Mouse (Mus musculus) embryo, embryonic 11.5 days (tissue): ENCODE data around the gene Gk5.
"Not testable (repeated sequence)": the region's sequence is repeated elsewhere in the genome, so short reads cannot be mapped to it uniquely, and the experiment has no call there.

ENCODE experiments used
- DNase-seq: peaks from one replicate; pipeline ENCODE4 v3.0.0-alpha.2; 2012; ENCODE audit warnings: low read depth, low spot score

The Gk5 gene

GRCm38 (mm10) chr9:96118861-96119772 is at the start of gene Gk5:
Gene Gk5 (plus strand): TSS chr9:96119362.
- peak; percentile 95 for DNase-seq

- no peak for DNase-seq
Observed at GRCm38 (mm10) chr9:96078752-96079315, 40.3 kb upstream of the Gk5 start.

GRCm38 (mm10) chr9:96085293-96085692 is 33.9 kb upstream of the Gk5 start:
- no peak for DNase-seq

DNA sequence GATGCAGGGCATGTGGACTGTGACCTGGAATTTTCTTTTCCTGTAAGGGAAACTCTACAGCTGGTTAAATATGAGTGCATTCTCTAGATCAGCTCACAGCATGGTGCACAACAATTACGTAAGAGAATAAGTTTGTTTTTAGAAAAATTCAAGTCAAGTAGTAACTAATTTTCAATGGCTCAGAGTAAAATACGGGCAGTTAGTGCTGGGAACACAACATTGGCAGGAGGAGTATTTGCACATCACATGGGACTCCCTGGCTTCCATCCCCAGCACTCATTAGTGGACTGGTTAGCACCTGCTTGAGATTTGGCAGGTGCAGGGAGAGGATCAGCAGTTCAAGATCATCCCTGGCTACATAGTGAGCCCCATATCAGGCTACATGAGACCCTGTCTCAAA is 31.5 kb upstream of the Gk5 start:
- no peak for DNase-seq

GRCm38 (mm10) chr9:96088456-96088855 is 30.7 kb upstream of the Gk5 start:
- DNase-seq, result not testable (repeated sequence)

- DNase-seq, result not testable (repeated sequence)
Observed at GRCm38 (mm10) chr9:96092637-96093036, 26.5 kb upstream of the Gk5 start.

- DNase-seq, result no peak
Observed at GRCm38 (mm10) chr9:96093221-96093620, 25.9 kb upstream of the Gk5 start.

DNA sequence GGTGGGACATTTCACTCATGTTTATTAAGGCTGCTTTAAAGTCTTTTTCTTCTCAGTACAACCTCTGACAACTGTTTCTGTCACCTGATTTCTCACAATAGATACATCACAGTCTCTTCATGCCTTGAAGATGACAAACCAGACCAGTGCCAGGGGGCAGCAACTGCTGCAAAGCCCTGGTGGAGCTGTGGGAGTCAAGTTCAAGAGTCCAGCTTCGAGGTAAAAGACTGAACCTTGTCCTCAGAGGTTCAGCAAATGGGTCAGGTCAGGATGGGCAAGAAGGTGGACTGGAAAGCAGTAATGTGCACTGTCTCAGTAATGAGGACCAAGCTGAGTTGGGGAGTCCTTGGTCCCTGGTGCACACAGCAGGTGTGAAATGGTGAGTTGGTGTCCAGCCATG is 24.8 kb upstream of the Gk5 start:
- no peak for DNase-seq

GRCm38 (mm10) chr9:96095192-96095591 is 24.0 kb upstream of the Gk5 start:
- DNase-seq, result no peak

DNA sequence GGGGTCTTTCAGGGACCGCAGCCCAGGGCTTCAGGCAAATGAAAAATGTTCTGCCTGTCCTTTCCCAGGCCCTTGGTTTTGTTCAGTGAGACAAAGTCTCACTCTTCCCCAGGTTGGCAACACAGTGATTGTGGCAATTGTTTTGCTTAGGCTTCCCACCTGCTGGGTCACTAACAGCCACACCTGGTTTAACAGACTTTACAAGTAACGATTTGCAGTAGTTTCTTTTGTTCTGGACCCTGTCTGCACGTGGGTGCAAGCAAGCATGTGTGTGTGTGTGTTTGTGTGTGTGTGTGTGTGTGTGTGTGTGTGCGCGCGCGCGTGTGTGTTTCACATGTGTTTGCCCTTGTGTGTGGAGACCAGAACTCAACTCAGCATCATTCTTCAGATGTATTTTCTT is 16.3 kb upstream of the Gk5 start:
- DNase-seq, result no peak

DNA sequence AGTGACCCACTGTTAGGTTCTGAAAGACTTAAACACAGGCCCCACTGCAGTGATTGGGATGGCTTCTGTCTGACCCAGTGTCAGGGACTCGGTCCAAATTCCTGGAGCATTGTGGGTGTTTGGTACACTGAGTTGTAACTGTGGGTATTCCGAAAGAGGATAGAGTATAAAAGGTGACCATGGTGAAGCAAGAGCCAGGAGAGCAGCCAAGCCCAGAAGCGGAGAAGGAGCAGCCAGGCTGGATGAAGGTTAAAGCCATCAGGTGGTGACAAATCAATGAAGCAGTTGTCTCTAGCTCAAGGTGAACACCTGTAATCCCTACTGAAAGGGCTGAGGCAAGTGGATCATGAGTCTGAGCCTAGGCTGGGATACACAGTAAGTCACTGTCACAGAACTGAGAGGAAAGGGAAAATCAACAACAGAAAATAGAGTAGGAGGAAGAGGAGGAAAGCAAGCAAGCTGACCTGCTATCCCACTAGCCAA is 6.2 kb upstream of the Gk5 start:
- DNase-seq, result no peak

DNA sequence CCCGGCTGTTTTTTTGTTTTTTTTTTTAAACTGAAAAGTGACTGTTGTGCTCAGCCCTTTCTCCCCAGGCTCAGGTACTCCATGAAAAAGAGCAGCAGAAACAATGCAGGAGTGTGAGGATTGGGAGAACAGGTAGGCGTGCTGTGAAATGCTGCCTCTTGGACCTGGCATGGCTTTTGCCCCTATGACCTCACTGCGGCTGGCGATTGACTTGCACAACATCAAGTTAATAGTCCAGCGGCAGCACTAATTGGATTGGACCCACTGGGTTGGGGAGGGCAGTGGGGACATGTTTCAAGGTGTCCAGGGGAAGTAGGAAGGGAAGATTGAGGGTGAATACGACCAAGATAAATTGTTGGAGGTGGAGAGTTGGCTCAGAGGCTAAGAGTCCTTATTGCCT is 2.4 kb upstream of the Gk5 start:
- no peak for DNase-seq

DNA sequence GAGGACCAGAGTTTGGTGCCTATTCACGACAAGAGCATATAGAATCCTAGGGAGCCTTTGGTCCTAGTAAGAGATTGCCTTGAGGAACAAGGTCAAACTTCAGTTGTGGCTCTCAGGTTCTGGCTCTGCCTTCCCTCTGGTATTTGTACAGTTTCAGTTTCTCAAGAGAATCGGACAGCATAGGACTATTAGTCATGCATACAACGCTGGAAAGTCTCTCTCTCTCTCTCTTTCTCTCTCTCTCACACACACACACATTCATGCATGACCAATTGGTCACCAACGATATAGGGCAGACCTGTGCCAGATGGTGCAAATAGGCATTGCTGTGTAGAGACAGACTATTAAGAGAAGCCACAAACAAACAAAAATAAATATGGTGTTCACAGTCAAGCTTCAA is 946 bp upstream of the Gk5 start:
- no peak for DNase-seq

- no peak for DNase-seq
Observed at GRCm38 (mm10) chr9:96127972-96128371, 8.8 kb downstream of the Gk5 start.

GRCm38 (mm10) chr9:96132956-96133603 is 13.9 kb downstream of the Gk5 start:
- no peak for DNase-seq

- DNase-seq, result no peak
Observed at GRCm38 (mm10) chr9:96134470-96134869, 15.3 kb downstream of the Gk5 start.

- DNase-seq, result no peak
Observed at GRCm38 (mm10) chr9:96134916-96135315, 15.8 kb downstream of the Gk5 start.

GRCm38 (mm10) chr9:96135461-96135860 is 16.3 kb downstream of the Gk5 start:
- no peak for DNase-seq

GRCm38 (mm10) chr9:96138958-96139357 is 19.8 kb downstream of the Gk5 start:
- no peak for DNase-seq

DNA sequence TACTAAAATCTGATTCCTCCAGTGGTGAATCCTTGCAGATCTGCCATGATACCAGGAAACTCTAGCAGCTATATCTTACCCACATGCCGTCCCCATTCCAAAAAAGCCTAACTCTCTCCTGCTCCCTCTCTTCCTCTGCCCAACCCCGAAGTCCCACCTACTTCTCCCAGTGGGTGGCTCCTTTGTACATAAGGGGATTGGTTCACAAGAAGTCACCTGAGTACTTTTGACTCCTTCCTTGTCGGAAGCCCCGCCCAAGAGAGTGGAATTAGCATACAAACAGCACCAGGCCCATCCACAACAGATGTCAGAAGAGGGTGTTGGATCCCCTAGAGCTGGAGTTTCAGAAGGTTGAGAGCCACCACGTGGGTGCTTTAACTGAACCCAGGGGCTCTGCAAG is 20.7 kb downstream of the Gk5 start:
- no peak for DNase-seq

DNA sequence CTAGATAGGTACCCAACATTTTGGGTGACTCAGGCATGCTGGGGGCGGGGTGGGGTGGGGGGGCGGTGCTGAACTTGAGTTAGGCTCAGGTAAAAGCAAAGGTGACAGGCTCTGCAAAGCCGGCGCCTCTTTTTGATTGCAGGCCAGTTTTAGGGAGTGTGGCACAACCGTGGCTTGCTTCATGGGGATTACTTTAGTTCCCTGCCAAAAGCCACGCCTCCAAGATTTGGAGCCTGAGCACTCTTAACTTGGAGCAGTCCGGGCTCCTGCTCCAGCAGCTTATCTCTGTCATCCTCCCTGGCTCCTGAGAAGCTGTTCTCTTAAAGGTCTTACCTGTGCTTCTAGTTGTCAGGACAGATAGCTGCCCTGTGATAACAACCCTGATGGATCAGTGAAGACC is 21.8 kb downstream of the Gk5 start:
- no peak for DNase-seq

GRCm38 (mm10) chr9:96142499-96142898 is 23.3 kb downstream of the Gk5 start:
- no peak for DNase-seq

GRCm38 (mm10) chr9:96143633-96144032 is 24.5 kb downstream of the Gk5 start:
- no peak for DNase-seq
